Mouse (Mus musculus) thymus, postnatal 14 days (tissue): ENCODE measurements around the gene Fndc4.

ENCODE experiments used
- DNase-seq: peaks from one replicate; pipeline ENCODE4 v3.0.0; 2021

Gene Fndc4

GRCm38 (mm10) chr5:31255381-31255780 lies 40.5 kb downstream of the Fndc4 start:
- no peak for DNase-seq

GRCm38 (mm10) chr5:31254901-31255300 lies 41.0 kb downstream of the Fndc4 start:
- no peak for DNase-seq

GRCm38 (mm10) chr5:31254452-31254851 lies 41.4 kb downstream of the Fndc4 start:
- no peak for DNase-seq

DNA sequence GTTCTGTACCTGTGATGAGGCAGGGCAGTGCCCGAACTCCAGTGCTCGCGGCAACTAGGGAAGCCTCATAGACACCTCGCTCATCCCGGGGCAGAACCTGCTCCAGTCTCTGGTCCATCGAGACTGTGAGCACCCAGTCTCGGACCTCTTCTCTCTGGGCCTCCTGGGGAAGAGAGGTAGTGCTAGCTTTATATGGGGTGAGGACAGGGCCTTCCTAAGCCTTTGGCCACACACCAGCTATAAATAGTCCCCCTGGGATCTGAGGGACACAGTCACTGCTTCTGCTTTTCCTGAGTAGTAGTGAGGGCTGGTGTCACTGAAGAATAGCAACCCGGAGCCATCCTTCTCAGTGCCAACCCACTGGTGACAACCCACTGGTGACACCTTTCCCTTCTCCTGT lies 42.1 kb downstream of the Fndc4 start:
- no peak for DNase-seq

- no peak for DNase-seq
Measured at GRCm38 (mm10) chr5:31252795-31253545, 42.9 kb downstream of the Fndc4 start.

DNA sequence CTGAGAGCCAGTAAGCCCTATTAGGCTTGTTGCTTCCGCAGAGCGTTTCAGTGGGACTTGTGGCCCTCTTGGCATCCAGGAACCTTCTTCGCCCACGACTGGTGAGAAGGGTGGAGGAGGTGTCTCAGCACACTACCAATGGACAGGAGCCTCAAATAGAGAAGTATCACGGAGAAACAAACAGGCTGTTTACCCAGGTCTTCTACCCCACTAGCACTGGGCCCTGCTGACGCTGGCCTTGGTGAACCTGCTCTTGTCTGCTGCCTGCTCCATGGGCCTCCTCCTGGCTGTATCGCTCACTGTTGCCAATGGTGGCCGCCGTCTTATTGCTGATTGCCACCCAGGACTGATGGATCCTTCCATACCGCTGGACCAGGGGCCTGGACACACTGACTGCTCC lies 43.7 kb downstream of the Fndc4 start:
- DNase-seq, result no peak

DNA sequence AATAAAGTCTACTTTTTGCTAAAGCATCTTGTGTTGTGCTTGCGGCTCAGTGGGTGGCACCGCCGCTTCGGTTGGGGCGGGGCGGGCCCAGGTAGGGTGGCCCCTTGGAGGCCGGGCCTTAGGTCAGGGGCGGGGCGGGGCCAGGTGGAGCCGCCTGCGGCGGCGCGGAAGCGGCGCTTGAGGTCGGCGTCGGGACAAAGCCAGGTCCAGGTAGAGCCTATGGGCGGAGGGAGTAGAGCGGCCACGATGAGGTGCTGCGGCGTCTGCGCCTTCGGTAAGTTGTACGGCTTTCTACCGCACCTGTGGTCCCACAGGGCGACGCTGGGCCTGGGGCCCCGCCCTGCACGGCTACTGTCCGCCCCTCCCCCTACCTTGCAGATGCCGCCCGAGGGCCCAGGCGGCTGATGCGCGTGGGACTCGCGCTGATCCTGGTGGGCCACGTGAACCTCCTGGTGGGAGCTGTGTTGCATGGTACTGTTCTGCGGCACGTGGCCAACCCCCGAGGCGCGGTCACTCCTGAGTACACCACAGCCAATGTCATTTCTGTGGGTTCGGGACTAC lies 44.3 kb downstream of the Fndc4 start, which contains the start of gene Krtcap3:
Krtcap3 (plus strand) TSS at position 151 of the 561 bp plus-strand sequence.
- peak; percentile 32 for DNase-seq

DNA sequence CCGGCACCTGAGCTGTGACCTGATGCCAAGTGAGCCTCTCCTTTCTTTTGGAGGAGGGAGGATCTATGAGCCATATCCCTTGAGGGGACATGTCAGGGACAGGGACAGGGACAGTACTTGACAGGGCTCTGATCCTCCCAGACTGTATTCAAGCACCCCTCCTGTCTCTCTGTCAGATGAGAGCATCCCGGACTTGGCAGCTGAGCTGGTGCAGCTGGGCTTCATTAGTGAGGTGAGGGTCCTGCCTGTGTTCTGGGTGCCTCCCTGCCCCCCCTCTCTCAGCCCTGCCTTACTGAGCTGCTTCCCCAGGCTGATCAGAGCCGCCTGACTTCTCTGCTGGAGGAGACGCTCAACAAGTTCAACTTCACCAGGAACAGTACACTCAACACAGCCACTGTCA lies 45.2 kb downstream of the Fndc4 start:
- DNase-seq, result no peak
